Mouse (Mus musculus) liver, embryonic 18 days (tissue): Measurements from ENCODE around the gene Rhot2. TPM values are rescaled to one million over a fixed set of nuclear protein-coding genes. Genes with fewer than 3 reads are reported as not detected.

Experiments used
- polyA plus RNA-seq: library from polyadenylated mRNA; depleted of rRNA; stranded (reverse); fragments of >200 nt; gene quantifications from 2 replicates; pipeline ENCODE4 v1.2.3, GENCODE M21; 2012; rRNA removed

The Rhot2 gene
- polyA plus RNA-seq: 28.3 and 35.9 TPM in 2 replicates

DNA sequence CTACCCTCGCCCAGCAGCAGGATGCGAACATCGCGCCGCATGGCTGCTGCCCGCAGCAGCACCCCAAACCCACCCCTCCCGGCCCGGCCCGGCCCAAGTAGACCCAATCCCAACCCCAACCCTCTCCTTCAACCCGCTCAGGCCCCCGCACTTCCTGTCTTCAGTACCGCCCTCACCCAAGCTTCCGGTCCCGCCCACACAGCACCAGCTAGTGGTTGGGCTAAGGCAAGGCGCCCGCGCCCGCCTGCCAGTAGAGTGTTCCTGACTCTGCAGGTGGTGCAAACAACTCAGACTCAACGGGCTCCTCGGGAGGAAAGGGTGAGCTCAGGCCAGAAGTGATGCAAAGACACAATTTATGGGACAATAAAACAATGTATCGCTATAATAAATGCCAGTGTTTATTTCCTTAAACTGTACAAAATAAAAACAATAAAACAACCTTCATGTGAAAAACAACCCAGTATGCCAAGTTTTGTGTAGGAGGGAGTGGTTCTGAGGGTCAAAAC, at the start of gene Rhot2:
Rhot2 (minus strand) TSS at position 456 of the 506 bp plus-strand sequence.

GRCm38 (mm10) chr17:25880196-25880910, 35.7 kb upstream of the Rhot2 start, which contains the start of gene Wfikkn1:
TSS of gene Wfikkn1 (minus strand) at chr17:25880858.

GRCm38 (mm10) chr17:25874721-25875170, 30.1 kb upstream of the Rhot2 start, which contains the start of gene Mettl26:
TSS of gene Mettl26 (plus strand) at chr17:25875074.

GRCm38 (mm10) chr17:25868601-25869191, 24.0 kb upstream of the Rhot2 start, which contains the start of gene Mcrip2:
TSS of gene Mcrip2 (minus strand) at chr17:25868764.

DNA sequence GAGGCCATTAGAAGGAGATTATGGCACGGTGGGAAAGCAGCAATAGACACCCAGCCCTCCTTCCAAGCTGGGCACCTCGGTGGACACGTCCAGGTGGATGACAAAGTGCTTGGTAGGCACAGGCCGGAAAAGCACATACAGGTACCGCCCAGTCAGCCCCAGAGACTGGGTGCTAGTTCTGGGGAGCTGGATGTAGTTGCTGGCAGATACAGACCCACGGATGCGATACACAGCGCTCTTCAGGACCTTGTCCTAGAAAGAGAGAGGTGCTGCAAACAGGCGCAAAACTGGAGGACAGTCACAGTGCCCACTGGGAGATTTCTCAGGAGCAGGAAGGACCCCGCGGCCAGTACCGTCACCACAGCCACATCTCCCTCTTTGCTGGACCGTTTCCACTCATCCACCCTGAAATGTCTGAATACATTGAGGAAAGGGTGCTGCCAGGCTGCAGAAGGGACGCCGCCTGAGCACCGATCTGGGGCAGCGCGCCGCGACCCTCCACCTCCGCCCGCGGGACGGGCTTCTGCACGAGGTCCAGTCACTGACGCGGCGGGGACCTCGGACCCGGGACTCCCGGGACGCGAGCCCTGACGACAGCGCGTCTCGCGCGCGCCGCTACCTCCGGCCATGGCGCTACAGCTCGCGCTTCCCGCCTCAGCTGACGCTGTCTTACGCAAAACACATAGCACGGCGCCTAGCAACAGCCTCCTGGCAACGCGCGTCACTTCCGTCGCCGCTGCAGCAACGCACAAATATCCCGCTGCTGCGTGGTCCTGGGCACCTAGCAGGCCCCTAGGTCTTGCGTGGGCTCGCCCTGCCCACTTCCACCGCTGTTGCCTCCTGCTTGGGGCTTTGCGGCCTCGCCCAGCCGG, 16.4 kb upstream of the Rhot2 start, which contains the start of gene Wdr90:
Wdr90 (minus strand) TSS at position 670 of the 872 bp plus-strand sequence.

GRCm38 (mm10) chr17:25841117-25841880, 3.4 kb downstream of the Rhot2 start, which contains the start of gene Gm20683:
TSS of gene Gm20683 (minus strand) at chr17:25841763.

DNA sequence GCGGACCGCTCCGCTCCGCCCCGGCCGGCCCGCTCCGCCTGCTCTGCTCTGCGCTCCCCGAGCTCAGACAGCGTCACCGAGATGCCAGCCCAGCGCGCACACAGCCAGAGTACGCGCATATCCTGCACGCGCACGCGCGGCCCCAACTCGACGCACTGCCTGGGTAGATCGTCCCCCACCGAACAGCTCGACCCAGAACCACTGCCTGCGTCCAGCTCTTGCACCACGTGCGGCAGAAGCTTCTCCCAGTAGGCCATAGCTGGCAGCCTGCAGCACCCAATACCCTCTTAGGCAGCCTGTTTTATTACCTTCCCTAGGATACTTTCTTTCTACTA, 7.6 kb downstream of the Rhot2 start, which contains the start of gene Rhbdl1:
Rhbdl1 (minus strand) TSS at position 220 of the 335 bp plus-strand sequence.

DNA sequence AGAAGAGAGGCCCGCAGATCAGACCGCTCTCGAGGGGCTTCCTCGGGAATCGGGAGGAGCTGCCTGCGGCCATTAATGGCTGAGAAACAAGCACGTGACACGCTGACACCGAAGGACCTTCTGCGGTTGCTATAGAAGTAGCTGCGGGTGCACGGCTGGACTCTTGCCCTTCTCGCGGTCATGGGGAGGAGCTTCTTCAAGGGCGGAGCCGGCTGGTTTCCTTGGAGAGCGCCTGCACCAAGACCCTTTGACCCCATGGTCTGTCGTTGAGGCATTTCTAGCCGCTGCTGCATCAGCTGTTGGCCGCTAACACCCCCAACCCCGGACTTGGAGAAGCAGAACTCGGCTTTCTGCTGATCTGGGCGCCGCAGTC, 11.4 kb downstream of the Rhot2 start, which contains the start of gene Stub1:
Stub1 (minus strand) TSS at position 114 of the 373 bp plus-strand sequence.

DNA sequence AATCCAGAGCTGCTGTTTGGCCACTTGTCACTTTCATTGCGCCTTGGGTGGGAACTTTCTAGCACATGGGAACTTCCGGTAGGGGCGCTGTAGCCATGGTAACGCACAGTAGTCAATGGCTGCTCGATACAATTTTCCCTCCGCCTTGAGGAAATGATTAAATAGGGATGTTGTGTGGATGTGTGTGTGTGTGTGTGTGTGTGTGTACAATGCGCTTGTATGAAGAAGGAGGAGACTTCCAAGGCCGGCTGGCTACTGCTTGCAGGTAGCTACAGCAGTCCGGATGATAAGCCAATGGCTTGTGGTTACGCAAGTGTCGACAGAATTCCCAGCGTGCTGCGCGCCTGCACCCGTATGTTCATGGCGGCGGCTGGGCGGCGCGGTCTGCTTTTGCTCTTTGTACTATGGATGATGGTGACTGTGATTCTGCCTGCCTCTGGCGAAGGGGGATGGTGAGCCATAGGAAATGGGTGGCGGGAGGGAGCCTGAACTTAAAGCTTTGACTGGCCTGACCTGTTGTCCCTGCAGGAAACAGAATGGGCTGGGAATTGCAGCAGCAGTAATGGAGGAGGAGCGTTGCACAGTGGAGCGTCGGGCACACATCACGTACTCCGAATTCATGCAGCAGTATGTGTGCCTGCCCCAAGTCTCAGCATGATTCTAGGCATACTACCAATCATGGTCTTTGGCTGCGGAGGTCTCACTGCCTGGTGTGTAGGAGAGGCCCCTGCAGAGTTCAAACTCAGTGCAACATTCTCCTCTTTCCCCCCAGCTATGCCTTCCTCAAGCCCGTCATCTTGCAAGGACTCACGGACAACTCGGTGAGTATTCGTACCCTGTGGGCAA, 15.7 kb downstream of the Rhot2 start, which contains the start of gene Jmjd8:
Jmjd8 (plus strand) TSS at position 156 of the 846 bp plus-strand sequence.

GRCm38 (mm10) chr17:25823452-25823851, 21.2 kb downstream of the Rhot2 start, which contains the start of gene Wdr24:
TSS of gene Wdr24 (plus strand) at chr17:25823627.

DNA sequence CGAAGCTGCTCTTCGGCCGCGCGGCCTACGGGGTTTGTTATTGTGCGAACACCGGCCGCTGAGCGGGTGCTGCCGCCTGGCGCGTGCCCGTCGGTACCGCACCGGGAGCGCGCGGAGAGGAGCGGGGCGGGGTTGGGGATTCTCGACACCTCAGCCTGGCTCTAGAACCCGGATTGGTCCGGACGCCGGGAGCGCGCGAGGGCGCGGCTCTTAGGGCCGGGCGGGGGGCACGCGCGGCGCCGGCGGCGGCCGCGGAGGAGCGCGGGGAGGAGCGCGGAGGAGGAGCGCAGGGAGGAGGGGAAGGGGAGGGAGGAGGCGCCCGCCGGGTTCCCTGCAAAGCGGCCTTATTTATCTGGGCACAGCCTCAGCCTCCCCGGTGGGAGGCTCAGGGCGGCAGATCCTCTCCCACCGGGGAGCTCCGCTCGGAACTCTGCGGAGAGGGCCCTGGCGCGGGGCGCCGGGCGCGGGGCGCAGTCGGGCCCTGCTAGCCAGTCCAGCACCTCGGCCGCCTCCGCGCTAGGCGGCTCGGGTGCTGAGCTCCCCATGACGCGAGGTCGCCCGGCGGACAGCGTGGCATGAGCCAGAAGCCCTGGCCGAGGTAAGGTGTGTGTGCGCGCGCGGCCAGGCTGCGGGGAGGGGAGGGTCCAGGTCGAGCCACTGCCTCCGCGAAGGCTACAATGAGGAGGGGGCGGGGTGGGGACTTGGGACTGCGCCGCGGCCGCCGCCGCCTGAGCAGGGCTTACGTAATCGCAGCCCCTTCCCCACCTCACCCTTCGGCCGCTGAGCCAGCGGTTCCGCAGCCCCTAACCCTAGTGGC, 35.7 kb downstream of the Rhot2 start, which contains the start of gene Fbxl16:
Fbxl16 (plus strand) TSS at position 297 of the 817 bp plus-strand sequence.

GRCm38 (mm10) chr17:25796951-25797369, 47.7 kb downstream of the Rhot2 start, which contains the start of gene Metrn:
TSS of gene Metrn (minus strand) at chr17:25797136.

DNA sequence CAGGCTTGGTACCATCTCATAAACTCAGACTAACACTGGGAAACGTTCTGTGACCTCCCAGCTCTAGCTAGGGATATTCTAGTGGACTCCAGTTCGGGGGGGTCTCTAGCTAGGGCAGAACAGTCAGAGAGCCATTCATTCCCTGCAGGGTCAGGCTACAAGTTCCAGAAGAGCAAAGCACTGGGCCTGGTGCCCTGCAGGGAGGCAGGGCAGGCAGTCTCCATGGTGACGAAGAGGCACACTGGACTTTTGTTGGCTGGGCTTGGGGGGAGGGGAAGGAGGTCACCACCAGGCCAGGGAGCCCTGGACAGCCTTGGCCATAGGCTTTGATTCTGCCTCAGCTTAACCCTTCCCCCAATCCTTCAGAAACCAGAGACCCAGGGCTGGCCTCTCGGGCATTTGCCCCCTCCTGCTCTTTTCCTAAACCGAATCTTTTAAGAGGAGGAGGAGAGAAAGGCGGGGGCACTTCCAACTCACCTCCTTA, 49.0 kb downstream of the Rhot2 start, which contains the start of gene AC134908.4:
AC134908.4 (minus strand) TSS at position 51 of the 484 bp plus-strand sequence.

DNA sequence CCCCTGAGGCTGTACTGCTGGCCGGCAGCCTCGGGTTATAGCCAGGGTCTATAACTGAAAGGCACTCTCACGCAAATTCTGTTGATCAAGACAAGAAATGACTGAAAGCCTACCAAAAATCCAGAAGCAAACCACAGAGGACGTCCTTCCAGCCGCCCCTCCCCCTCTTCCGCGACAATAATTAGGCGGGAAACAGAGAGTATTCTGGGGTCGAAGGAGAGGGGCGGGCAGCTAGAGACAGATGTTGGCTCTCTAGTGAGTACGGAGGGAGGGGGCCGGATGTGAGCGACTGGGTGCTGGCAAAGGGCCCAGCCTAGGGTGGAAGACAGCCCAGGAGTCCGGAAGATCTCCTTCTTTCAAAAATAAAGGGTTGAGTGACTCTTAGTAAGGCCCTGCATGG, 52.0 kb downstream of the Rhot2 start, which contains the start of gene Fam173a:
Fam173a (minus strand) TSS at position 287 of the 400 bp plus-strand sequence.

Other genes starting within 250 kb of the Rhot2 start
- gene Gng13, start 127.7 kb downstream of the Rhot2 start, polyA plus RNA-seq: 0.05 TPM in 1 of 2 replicates, not detected in the other
- 5.2 and 6.8 TPM in 2 replicates for gene Chtf18, start 117.4 kb downstream of the Rhot2 start, polyA plus RNA-seq
- gene Rpusd1, start 117.2 kb downstream of the Rhot2 start, polyA plus RNA-seq: 7.9 and 8.1 TPM in 2 replicates
- gene Mslnl, start 108.8 kb downstream of the Rhot2 start, polyA plus RNA-seq: not detected in 2 replicates
- 8.0 and 9.1 TPM in 2 replicates for gene Msln, start 90.5 kb downstream of the Rhot2 start, polyA plus RNA-seq
- 10.9 and 12.1 TPM in 2 replicates for gene Narfl, start 71.1 kb downstream of the Rhot2 start, polyA plus RNA-seq
- 7.7 and 9.7 TPM in 2 replicates for gene Haghl, start 59.2 kb downstream of the Rhot2 start, polyA plus RNA-seq
- gene Ccdc78, start 58.3 kb downstream of the Rhot2 start, polyA plus RNA-seq: 0.01 and 0.02 TPM in 2 replicates
- 45.0 and 49.0 TPM in 2 replicates for gene Fam173a, start 52.0 kb downstream of the Rhot2 start, polyA plus RNA-seq
- not detected in 2 replicates for gene AC134908.4, start 49.2 kb downstream of the Rhot2 start, polyA plus RNA-seq
- gene Metrn, start 47.7 kb downstream of the Rhot2 start, polyA plus RNA-seq: 13.1 and 16.2 TPM in 2 replicates
- 0.08 TPM in 2 replicates for gene Fbxl16, start 35.8 kb downstream of the Rhot2 start, polyA plus RNA-seq
- gene Wdr24, start 21.2 kb downstream of the Rhot2 start, polyA plus RNA-seq: 14.1 and 15.5 TPM in 2 replicates
- gene Jmjd8, start 16.0 kb downstream of the Rhot2 start, polyA plus RNA-seq: 22.4 and 24.2 TPM in 2 replicates
- 82.1 and 92.4 TPM in 2 replicates for gene Stub1, start 11.4 kb downstream of the Rhot2 start, polyA plus RNA-seq
- gene Rhbdl1, start 7.6 kb downstream of the Rhot2 start, polyA plus RNA-seq: 1.3 and 2.0 TPM in 2 replicates
- 2.9 and 3.8 TPM in 2 replicates for gene Gm20683, start 3.1 kb downstream of the Rhot2 start, polyA plus RNA-seq
- 8.8 and 9.9 TPM in 2 replicates for gene Wdr90, start 16.6 kb upstream of the Rhot2 start, polyA plus RNA-seq
- 34.5 and 45.2 TPM in 2 replicates for gene Mcrip2, start 23.9 kb upstream of the Rhot2 start, polyA plus RNA-seq
- 61.8 and 63.8 TPM in 2 replicates for gene Mettl26, start 30.2 kb upstream of the Rhot2 start, polyA plus RNA-seq
- gene Wfikkn1, start 36.0 kb upstream of the Rhot2 start, polyA plus RNA-seq: 0.13 and 0.16 TPM in 2 replicates
- gene Rab40c, start 74.9 kb upstream of the Rhot2 start, polyA plus RNA-seq: 8.7 and 11.1 TPM in 2 replicates
- 123 and 127 TPM in 2 replicates for gene Pigq, start 100.1 kb upstream of the Rhot2 start, polyA plus RNA-seq
- 2.6 and 3.4 TPM in 2 replicates for gene Nhlrc4, start 100.1 kb upstream of the Rhot2 start, polyA plus RNA-seq
- 0.03 and 0.04 TPM in 2 replicates for gene A930017K11Rik, start 107.7 kb upstream of the Rhot2 start, polyA plus RNA-seq
- 5.2 and 6.5 TPM in 2 replicates for gene Capn15, start 140.9 kb upstream of the Rhot2 start, polyA plus RNA-seq
- gene Rab11fip3, start 224.7 kb upstream of the Rhot2 start, polyA plus RNA-seq: 4.6 and 4.8 TPM in 2 replicates
- gene Decr2, start 245.5 kb upstream of the Rhot2 start, polyA plus RNA-seq: 55.4 and 64.8 TPM in 2 replicates